Mouse (Mus musculus): ENCODE measurements around the gene Taf4.

DNA sequence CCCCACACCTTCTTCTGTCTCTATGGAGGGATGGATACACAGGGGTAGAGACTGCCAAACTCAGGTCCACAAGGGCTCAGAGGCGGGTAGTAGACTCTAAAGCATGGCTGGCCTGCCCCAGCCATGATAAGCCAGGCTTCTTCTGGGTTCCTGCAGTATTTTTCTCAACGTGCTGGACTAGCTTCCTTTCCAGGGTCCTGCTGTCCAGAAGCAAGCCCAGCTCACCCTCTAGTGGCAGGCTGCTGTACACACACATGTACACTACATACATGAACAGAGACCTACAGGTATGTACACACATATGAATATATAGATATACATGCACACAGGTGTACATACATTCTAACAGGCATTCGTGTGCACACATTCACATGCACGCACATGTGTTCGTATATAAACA, 103.7 kb downstream of the Taf4 start:
- no peak for TF ChIP-seq GATA1 (IDR thresholded peaks at IDR 0.05; ENCODE audit: borderline replicate concordance, low read length)
- no peak for TF ChIP-seq FLI1 (IDR thresholded peaks at IDR 0.05; ENCODE audit: low read length)
